In the genomic region with DNA sequence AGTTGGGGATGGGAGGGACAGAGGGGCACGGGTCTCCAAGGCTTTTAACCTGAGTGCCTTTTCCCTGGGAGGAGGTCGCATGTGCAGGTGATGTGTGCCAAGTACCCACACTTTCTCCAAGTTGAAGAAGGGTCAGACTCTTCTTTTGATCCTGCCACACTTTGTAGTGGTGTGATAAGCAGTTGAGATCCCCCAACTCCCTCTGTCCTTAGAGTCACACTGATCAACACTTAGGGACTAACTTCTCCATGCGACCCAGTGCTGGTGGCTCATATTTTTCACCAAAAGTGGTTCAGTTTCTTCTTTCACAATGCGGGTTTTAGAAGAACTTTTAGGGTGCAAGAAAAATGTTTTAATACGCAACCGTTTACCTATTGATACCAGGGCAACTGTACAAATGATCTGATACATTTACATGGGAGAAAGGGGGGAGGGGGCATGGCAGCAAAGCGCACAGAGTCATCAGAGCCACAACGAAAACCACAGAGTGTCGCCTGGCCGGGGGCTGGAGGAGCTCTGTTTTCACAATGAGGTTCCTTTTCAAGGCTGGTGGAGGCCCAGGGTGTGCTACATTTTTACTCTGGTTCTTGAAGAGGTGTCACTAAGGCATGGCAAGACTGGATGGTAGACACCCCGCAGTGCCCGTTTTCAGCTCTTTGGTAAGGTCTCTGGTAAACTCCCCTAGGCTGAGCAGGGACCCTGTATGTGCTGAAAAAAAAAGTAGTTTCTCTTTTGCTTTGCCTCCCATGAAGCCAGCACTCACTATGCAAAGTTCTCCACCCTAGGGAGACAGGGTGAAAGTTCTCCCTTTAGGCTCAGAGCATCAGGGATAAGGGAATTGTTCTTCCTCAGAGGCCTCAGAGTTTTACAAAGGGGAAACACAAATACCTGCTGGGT, we compare ENCODE assay signal across 7 mouse cellular contexts. TPM values are rescaled to one million over a fixed set of nuclear protein-coding genes. Genes with fewer than 3 reads are reported as not detected.
A peak's percentile ranks its signal among the peaks of the same experiment; 100 is the strongest.
DNase-seq lines count a peak whose midpoint lies in the region; ATAC-seq and TF ChIP-seq lines count a peak whose summit lies in the region.

No protein-coding gene starts in this region.

- peak overlapping the region; percentile 88 for H3K4me2 ChIP-seq in CH12.LX (ENCODE audit: insufficient read depth, low read depth, poor library complexity, severe bottlenecking)
- H3K4me2 ChIP-seq in heart, embryonic 15.5 days, result peak overlapping the region; percentile 92
- H3K4me2 ChIP-seq in liver, embryonic 16.5 days (ENCODE audit: low read depth, low read length), result peak overlapping the region; percentile 72
- peak overlapping the region; percentile 92 for H3K4me2 ChIP-seq in stomach, embryonic 15.5 days

- TF ChIP-seq CTCF in CH12.LX (conservative IDR thresholded peaks at IDR 0.05 in 1 of 2, IDR thresholded peaks at IDR 0.05 in 1 of 2; ENCODE audit: low read depth in 2 of 2, low read length in 2 of 2) (no peak), ES-Bruce4 (IDR thresholded peaks at IDR 0.05; ENCODE audit: low read depth, low read length) (no peak)

- 35% methylated on average over 12 of the region's 12 CpGs for WGBS in heart, embryonic 15.5 days
- 9% methylated on average over 12 of the region's 12 CpGs for WGBS in liver, embryonic 16.5 days (ENCODE audit: insufficient replicate concordance)
- 50% methylated on average over 12 of the region's 12 CpGs for WGBS in stomach, embryonic 15.5 days

- ATAC-seq in heart, embryonic 15.5 days (replicated peaks; ENCODE audit: insufficient number of reproducible peaks, insufficient read depth, low FRiP score, low read depth), result no peak
- ATAC-seq in liver, embryonic 16.5 days (ENCODE audit: low read depth), result no peak
- ATAC-seq in stomach, embryonic 15.5 days (ENCODE audit: insufficient read depth, low FRiP score, low read depth), result no peak

- peaks cover 0 to 22% of the 10 kb centered on the region in 2 experiments; a peak in 3 of 4 replicates for H3K4me1 ChIP-seq in CH12.LX (ENCODE audit: control insufficient read depth in 1 of 2, insufficient read depth in 2 of 2)
- no peaks in the 10 kb centered on the region for H3K4me1 ChIP-seq in ES-Bruce4 (ENCODE audit: control insufficient read depth, insufficient read depth, low read length)
- H3K4me1 ChIP-seq in heart, embryonic 15.5 days (replicated peaks), result peaks cover 11% of the 10 kb centered on the region
- peaks cover 3% of the 10 kb centered on the region for H3K4me1 ChIP-seq in liver, embryonic 16.5 days (ENCODE audit: control insufficient read depth, low read depth, low read length)
- peaks cover 14% of the 10 kb centered on the region for H3K4me1 ChIP-seq in stomach, embryonic 15.5 days

- no peaks in the 10 kb centered on the region for H3K9me3 ChIP-seq in CH12.LX (replicated peaks; ENCODE audit: low read length)
- no peaks in the 10 kb centered on the region for H3K9me3 ChIP-seq in ES-Bruce4 (replicated peaks; ENCODE audit: control insufficient read depth, insufficient read depth, low read length, poor library complexity, severe bottlenecking)
- no peaks in the 10 kb centered on the region for H3K9me3 ChIP-seq in heart, embryonic 15.5 days (replicated peaks)
- no peaks in the 10 kb centered on the region for H3K9me3 ChIP-seq in liver, embryonic 16.5 days (replicated peaks; ENCODE audit: control insufficient read depth, low read length)
- H3K9me3 ChIP-seq in stomach, embryonic 15.5 days, result no peaks in the 10 kb centered on the region

- no peaks in the 10 kb centered on the region for H3K79me2 ChIP-seq in CH12.LX (replicated peaks; ENCODE audit: control insufficient read depth, extremely low read depth, insufficient read depth, poor library complexity, severe bottlenecking)

- H3K4me3 ChIP-seq in CH12.LX (replicated peaks in 1 of 3; ENCODE audit: low read depth in 2 of 3, low read length in 2 of 3, poor library complexity in 1 of 3) (peak overlapping the region; percentile 46 to 60 (median 58)), ES-Bruce4 (ENCODE audit: low read depth, low read length) (peak overlapping the region; percentile 64)
- peak overlapping the region; percentile 52 for H3K4me3 ChIP-seq in heart, embryonic 15.5 days
- peak overlapping the region; percentile 52 for H3K4me3 ChIP-seq in liver, embryonic 16.5 days (ENCODE audit: low read depth, low read length)
- H3K4me3 ChIP-seq in stomach, embryonic 15.5 days (replicated peaks), result peak overlapping the region; percentile 44

- dilution Hi-C loops in CH12.LX (cut with MboI; ENCODE audit: extremely low pct_ligation_motif_present, extremely low pct_unique_long_range_greater_than_20kb, low sequenced_read_pairs), result no loop called here

- no peak; the same call in 1 of the 2 replicates for TF ChIP-seq EP300 in CH12.LX (IDR thresholded peaks at IDR 0.05; ENCODE audit: low read length)
- TF ChIP-seq EP300 in ES-Bruce4 (IDR thresholded peaks at IDR 0.05; ENCODE audit: insufficient read depth, low read depth, low read length), result no peak

- H3K27ac ChIP-seq in CH12.LX (ENCODE audit: insufficient read depth, low read depth) (no peak overlapping the region), ES-Bruce4 (ENCODE audit: insufficient read depth, low read length) (no peak overlapping the region)
- H3K27ac ChIP-seq in heart, embryonic 15.5 days, result no peak overlapping the region
- H3K27ac ChIP-seq in liver, embryonic 16.5 days (ENCODE audit: low read length), result peak overlapping the region; percentile 62
- H3K27ac ChIP-seq in stomach, embryonic 15.5 days, result no peak overlapping the region

- TF ChIP-seq POLR2A in CH12.LX (IDR thresholded peaks at IDR 0.05; ENCODE audit: low read depth, low read length), result no peak
- TF ChIP-seq POLR2A in ES-Bruce4 (IDR thresholded peaks at IDR 0.05; ENCODE audit: insufficient read depth, low read length), result no peak

- H3K27me3 ChIP-seq in CH12.LX (replicated peaks), result peaks cover 2% of the 10 kb centered on the region
- H3K27me3 ChIP-seq in ES-Bruce4 (ENCODE audit: control insufficient read depth, insufficient read depth, low read length, poor library complexity, severe bottlenecking), result no peaks in the 10 kb centered on the region
- H3K27me3 ChIP-seq in heart, embryonic 15.5 days, result peaks cover 5% of the 10 kb centered on the region; the same call in 1 of the 2 replicates
- no peaks in the 10 kb centered on the region for H3K27me3 ChIP-seq in liver, embryonic 16.5 days (ENCODE audit: control insufficient read depth, insufficient read depth, low read depth, low read length)
- H3K27me3 ChIP-seq in stomach, embryonic 15.5 days (replicated peaks), result no peaks in the 10 kb centered on the region

- H3K36me3 ChIP-seq in CH12.LX (replicated peaks in 1 of 2; ENCODE audit: control insufficient read depth in 1 of 2, insufficient read depth in 1 of 2, low read length in 1 of 2) (no peaks in the 10 kb centered on the region), ES-Bruce4 (ENCODE audit: control insufficient read depth, insufficient read depth, low read length, poor library complexity, severe bottlenecking) (no peaks in the 10 kb centered on the region)
- no peaks in the 10 kb centered on the region for H3K36me3 ChIP-seq in heart, embryonic 15.5 days
- H3K36me3 ChIP-seq in liver, embryonic 16.5 days (ENCODE audit: control insufficient read depth, insufficient read depth), result no peaks in the 10 kb centered on the region
- H3K36me3 ChIP-seq in stomach, embryonic 15.5 days, result no peaks in the 10 kb centered on the region

- DNase-seq in CH12.LX (ENCODE audit: extremely low read depth) (peak; percentile 61), adipocyte (ENCODE audit: low spot score) (no peak)
- DNase-seq in cerebellum, adult 9-11 months, result no peak

- in situ Hi-C loops in CH12.LX (cut with MboI; ENCODE audit: low pct_ligation_motif_present, low pct_unique_long_range_greater_than_20kb, low sequenced_read_pairs), result no loop called here

- TF ChIP-seq RAD21 in CH12.LX (IDR thresholded peaks at IDR 0.05; ENCODE audit: low read depth, low read length), result no peak

- H3K9ac ChIP-seq in CH12.LX (ENCODE audit: insufficient read depth, low read depth), result peak overlapping the region; percentile 49
- H3K9ac ChIP-seq in ES-Bruce4 (ENCODE audit: low read depth, poor library complexity, severe bottlenecking), result peak overlapping the region; percentile 1; the same call in 1 of the 2 replicates
- H3K9ac ChIP-seq in heart, embryonic 15.5 days, result peak overlapping the region; percentile 59
- H3K9ac ChIP-seq in liver, embryonic 16.5 days (ENCODE audit: low read depth, low read length), result peak overlapping the region; percentile 59
- H3K9ac ChIP-seq in stomach, embryonic 15.5 days, result no peak overlapping the region

TF ChIP-seq in CH12.LX, 34 proteins besides CTCF, POLR2A, EP300 and RAD21:
- TF ChIP-seq GABPA (IDR thresholded peaks at IDR 0.05; ENCODE audit: insufficient replicate concordance, low read depth, low read length) (no peak), MXI1 (IDR thresholded peaks at IDR 0.05; ENCODE audit: low read depth, low read length) (0 out of 2 replicates have a peak, but pooled peaks have one; percentile 13), ZNF384 (IDR thresholded peaks at IDR 0.05; ENCODE audit: low read depth, low read length) (peak; percentile 66), CHD2 (IDR thresholded peaks at IDR 0.05; ENCODE audit: low read length) (peak; percentile 64), MAFK (IDR thresholded peaks at IDR 0.05; ENCODE audit: insufficient replicate concordance, low read length) (0 out of 2 replicates have a peak, but pooled peaks have one; percentile 41)
TF ChIP-seq in CH12.LX: peak in this region for 4.

RNA-seq across cellular contexts. Expression of a gene that starts 0.7 kb away (rescaled TPM):
- total RNA-seq in CH12.LX (2012; rRNA removed), result 0.63 and 0.89 TPM in 2 replicates
- 1.9 TPM in 2 replicates for total RNA-seq in CH12.LX (2014; rRNA removed)
- 2.8 and 3.7 TPM in 2 replicates for polyA plus RNA-seq in CH12.LX (2012; ENCODE audit: insufficient read length, low read depth)
- not detected in 2 replicates for polyA plus RNA-seq in ES-Bruce4 (2011; ENCODE audit: insufficient read depth, insufficient read length, low read depth, missing spikeins)
- 0.70 and 0.83 TPM in 2 replicates for polyA plus RNA-seq in heart, embryonic 15.5 days (2015; fragmentation: Nextera tagmentation; extraction: Ambion mirVana)
- polyA plus RNA-seq in liver, embryonic 16.5 days (2015; fragmentation: Nextera tagmentation; extraction: Ambion mirVana), result 0.46 TPM in 2 replicates
- 0.35 and 0.57 TPM in 2 replicates for polyA plus RNA-seq in stomach, embryonic 15.5 days (2015; fragmentation: Nextera tagmentation; extraction: Ambion mirVana)

RNA-seq across cellular contexts. Expression of a gene that starts 30.8 kb away (rescaled TPM):
- total RNA-seq in CH12.LX (2012; rRNA removed) (not detected in 2 replicates), CH12.LX (2014; rRNA removed) (not detected in 2 replicates)
- polyA plus RNA-seq in CH12.LX (2012; ENCODE audit: insufficient read length, low read depth) (not detected in 2 replicates), ES-Bruce4 (2011; ENCODE audit: insufficient read depth, insufficient read length, low read depth, missing spikeins) (0.37 and 0.68 TPM in 2 replicates)
- polyA plus RNA-seq in heart, embryonic 15.5 days (2015; fragmentation: Nextera tagmentation; extraction: Ambion mirVana), result 3.0 and 5.4 TPM in 2 replicates
- 0.49 and 0.61 TPM in 2 replicates for polyA plus RNA-seq in liver, embryonic 16.5 days (2015; fragmentation: Nextera tagmentation; extraction: Ambion mirVana)
- 21.4 and 21.7 TPM in 2 replicates for polyA plus RNA-seq in stomach, embryonic 15.5 days (2015; fragmentation: Nextera tagmentation; extraction: Ambion mirVana)
